Mouse (Mus musculus): ENCODE measurements at regions not wholly inside any gene's neighbourhood (a gene's known extent, or its start where the extent isn't known, plus 50 kb on each side); places are given as distances from the start of the nearest gene placed in this dataset.

- TF ChIP-seq MYB (IDR thresholded peaks at IDR 0.05; ENCODE audit: low read depth, low read length) (no peak), SMC3 (IDR thresholded peaks at IDR 0.05; ENCODE audit: low read depth, low read length) (no peak), MAX (IDR thresholded peaks at IDR 0.05; ENCODE audit: low read length) (no peak), TBP (IDR thresholded peaks at IDR 0.05; ENCODE audit: low read depth, low read length) (no peak), TCF12 (IDR thresholded peaks at IDR 0.05; ENCODE audit: low read depth, low read length) (no peak), ETS1 (IDR thresholded peaks at IDR 0.05; ENCODE audit: low read depth, low read length) (no peak), POLR2AphosphoS2 (IDR thresholded peaks at IDR 0.05; ENCODE audit: low read length) (no peak), NELFE (IDR thresholded peaks at IDR 0.05; ENCODE audit: low read depth, low read length) (no peak), JUND (IDR thresholded peaks at IDR 0.05; ENCODE audit: low read depth, low read length) (no peak)
- DNase-seq (ENCODE audit: low read depth, low spot score) = no peak
Measured at GRCm38 (mm10) chr4:82218616-82219015, 486.9 kb downstream of the Nfib start.

GRCm38 (mm10) chr4:82207031-82207430 lies 498.5 kb downstream of the Nfib start:
- no peak overlapping the region for H3K27ac ChIP-seq (ENCODE audit: control insufficient read depth, low read depth, low read length)
- no peaks in the 10 kb centered on the region for H3K27me3 ChIP-seq (ENCODE audit: control insufficient read depth in 1 of 2, insufficient read depth in 2 of 2, low read length in 2 of 2)
- H3K4me3 ChIP-seq (ENCODE audit: control insufficient read depth in 1 of 2, insufficient read depth in 1 of 2, low read depth in 2 of 2, low read length in 2 of 2) = no peak overlapping the region
- H3K79me2 ChIP-seq (ENCODE audit: control insufficient read depth, insufficient read depth, low read length, poor library complexity) = no peaks in the 10 kb centered on the region
- no peak for DNase-seq (ENCODE audit: low read depth, low spot score)
- H3K9me3 ChIP-seq (replicated peaks; ENCODE audit: insufficient read depth, low read length) = no peaks in the 10 kb centered on the region
- H3K4me1 ChIP-seq (ENCODE audit: control insufficient read depth in 1 of 2, insufficient read depth in 2 of 2, low read length in 2 of 2) = no peaks in the 10 kb centered on the region
- H3K36me3 ChIP-seq (ENCODE audit: control insufficient read depth in 1 of 2, insufficient read depth in 2 of 2, low read length in 2 of 2) = no peaks in the 10 kb centered on the region
- TF ChIP-seq UBTF (IDR thresholded peaks at IDR 0.05; ENCODE audit: borderline replicate concordance, insufficient read depth, low read depth, low read length) (no peak), CTCF (IDR thresholded peaks at IDR 0.05 in 2 of 3, conservative IDR thresholded peaks at IDR 0.05 in 1 of 3; ENCODE audit: control insufficient read depth in 1 of 3, insufficient read depth in 1 of 3, low read depth in 2 of 3, low read length in 3 of 3, poor library complexity in 1 of 3, severe bottlenecking in 1 of 3) (no peak), HCFC1 (IDR thresholded peaks at IDR 0.05; ENCODE audit: low read depth, low read length) (no peak), TBP (IDR thresholded peaks at IDR 0.05; ENCODE audit: low read depth, low read length) (no peak), SIN3A (IDR thresholded peaks at IDR 0.05; ENCODE audit: low read length) (no peak), JUND (IDR thresholded peaks at IDR 0.05; ENCODE audit: low read depth, low read length) (no peak), EP300 (IDR thresholded peaks at IDR 0.05; ENCODE audit: low read depth in 1 of 2, low read length in 2 of 2) (no peak), SMC3 (IDR thresholded peaks at IDR 0.05; ENCODE audit: low read depth, low read length) (no peak), ETS1 (IDR thresholded peaks at IDR 0.05; ENCODE audit: low read depth, low read length) (no peak), ELF1 (IDR thresholded peaks at IDR 0.05; ENCODE audit: low read depth, low read length) (no peak), RCOR1 (IDR thresholded peaks at IDR 0.05; ENCODE audit: low read depth, low read length) (no peak), USF2 (IDR thresholded peaks at IDR 0.05; ENCODE audit: borderline replicate concordance in 1 of 2, insufficient read depth in 1 of 2, low read depth in 1 of 2, low read length in 2 of 2) (no peak), MYC (IDR thresholded peaks at IDR 0.05; ENCODE audit: low read depth, low read length) (no peak), CHD1 (IDR thresholded peaks at IDR 0.05; ENCODE audit: low read depth, low read length) (no peak), E2F4 (IDR thresholded peaks at IDR 0.05; ENCODE audit: borderline replicate concordance, low read depth, low read length) (no peak), POLR2AphosphoS5 (IDR thresholded peaks at IDR 0.05; ENCODE audit: borderline replicate concordance, low read depth, low read length) (no peak), CHD2 (IDR thresholded peaks at IDR 0.05; ENCODE audit: low read length) (no peak), POLR2AphosphoS2 (IDR thresholded peaks at IDR 0.05; ENCODE audit: low read length) (no peak), MAX (IDR thresholded peaks at IDR 0.05; ENCODE audit: low read length) (no peak)
- H3K9ac ChIP-seq (ENCODE audit: control insufficient read depth, low read depth, low read length, poor library complexity, severe bottlenecking) = no peak overlapping the region

More at GRCm38 (mm10) chr4:82218616-82219015, 486.9 kb downstream of the Nfib start:
- Histone ChIP-seq H3K36me3 (ENCODE audit: control insufficient read depth in 1 of 2, insufficient read depth in 2 of 2, low read length in 2 of 2) (no peaks in the 10 kb centered on the region), H3K27ac (ENCODE audit: control insufficient read depth, low read depth, low read length) (no peak overlapping the region), H3K79me2 (ENCODE audit: control insufficient read depth, insufficient read depth, low read length, poor library complexity) (no peaks in the 10 kb centered on the region), H3K9ac (ENCODE audit: control insufficient read depth, low read depth, low read length, poor library complexity, severe bottlenecking) (no peak overlapping the region), H3K4me1 (ENCODE audit: control insufficient read depth in 1 of 2, insufficient read depth in 2 of 2, low read length in 2 of 2) (no peaks in the 10 kb centered on the region), H3K9me3 (replicated peaks; ENCODE audit: insufficient read depth, low read length) (no peaks in the 10 kb centered on the region), H3K4me3 (ENCODE audit: control insufficient read depth in 1 of 2, insufficient read depth in 1 of 2, low read depth in 2 of 2, low read length in 2 of 2) (no peak overlapping the region), H3K27me3 (ENCODE audit: control insufficient read depth in 1 of 2, insufficient read depth in 2 of 2, low read length in 2 of 2) (no peaks in the 10 kb centered on the region)

All from MEL (cell line).